Mouse (Mus musculus) CH12.LX (cell line): ENCODE measurements around the gene Asnsd1.

Experiments used
- CHD2 ChIP-seq: IDR thresholded peaks from 2 replicates; pipeline ENCODE4 v1.6.1; 2011; ENCODE audit warnings: low read length, improper control_type of control experiment
- CTCF ChIP-seq, 2 experiments: IDR thresholded peaks in 1 of 2; conservative IDR thresholded peaks in 1 of 2; 2 replicates each; pipeline ENCODE4 v1.5.1; 2011 to 2012; ENCODE audit warnings: low read depth in 2 of 2, low read length in 2 of 2, improper control_type of control experiment in 1 of 2, inconsistent platforms in 1 of 2, mild to moderate bottlenecking in 1 of 2, moderate library complexity in 1 of 2
- EP300 ChIP-seq: IDR thresholded peaks from 2 replicates; pipeline ENCODE4 v1.6.1; 2011; ENCODE audit warnings: low read length, improper control_type of control experiment
- JUN ChIP-seq: IDR thresholded peaks from 2 replicates; pipeline ENCODE4 v1.6.1; 2011; ENCODE audit warnings: low read depth, mild to moderate bottlenecking, low read length, improper control_type of control experiment, moderate library complexity; ENCODE audit not compliant: insufficient read depth
- JUND ChIP-seq: conservative IDR thresholded peaks from 2 replicates; pipeline ENCODE4 v1.6.1; 2011; ENCODE audit warnings: low read depth, low read length, improper control_type of control experiment
- MAZ ChIP-seq: IDR thresholded peaks from 2 replicates; pipeline ENCODE4 v1.6.1; 2012; ENCODE audit warnings: low read depth, mild to moderate bottlenecking, inconsistent platforms, low read length, improper control_type of control experiment, moderate library complexity
- POLR2A ChIP-seq: IDR thresholded peaks from 2 replicates; pipeline ENCODE4 v1.6.1; 2011; ENCODE audit warnings: low read depth, mild to moderate bottlenecking, improper control_type of control experiment, low read length
- TCF12 ChIP-seq: IDR thresholded peaks from 2 replicates; pipeline ENCODE4 v1.6.1; 2014; ENCODE audit warnings: low read depth, mild to moderate bottlenecking, inconsistent platforms, low read length, improper control_type of control experiment
- USF1 ChIP-seq: IDR thresholded peaks from 2 replicates; pipeline ENCODE4 v1.6.1; 2014; ENCODE audit warnings: low read depth, mild to moderate bottlenecking, inconsistent platforms, low read length, improper control_type of control experiment
- ZKSCAN1 ChIP-seq: IDR thresholded peaks from 2 replicates; pipeline ENCODE4 v1.6.1; 2012; ENCODE audit warnings: low read depth, inconsistent platforms, low read length, improper control_type of control experiment, borderline replicate concordance
- ZMIZ1 ChIP-seq: IDR thresholded peaks from 2 replicates; pipeline ENCODE4 v1.6.1; 2012; ENCODE audit warnings: low read depth, mild to moderate bottlenecking, inconsistent platforms, low read length, improper control_type of control experiment

DNA sequence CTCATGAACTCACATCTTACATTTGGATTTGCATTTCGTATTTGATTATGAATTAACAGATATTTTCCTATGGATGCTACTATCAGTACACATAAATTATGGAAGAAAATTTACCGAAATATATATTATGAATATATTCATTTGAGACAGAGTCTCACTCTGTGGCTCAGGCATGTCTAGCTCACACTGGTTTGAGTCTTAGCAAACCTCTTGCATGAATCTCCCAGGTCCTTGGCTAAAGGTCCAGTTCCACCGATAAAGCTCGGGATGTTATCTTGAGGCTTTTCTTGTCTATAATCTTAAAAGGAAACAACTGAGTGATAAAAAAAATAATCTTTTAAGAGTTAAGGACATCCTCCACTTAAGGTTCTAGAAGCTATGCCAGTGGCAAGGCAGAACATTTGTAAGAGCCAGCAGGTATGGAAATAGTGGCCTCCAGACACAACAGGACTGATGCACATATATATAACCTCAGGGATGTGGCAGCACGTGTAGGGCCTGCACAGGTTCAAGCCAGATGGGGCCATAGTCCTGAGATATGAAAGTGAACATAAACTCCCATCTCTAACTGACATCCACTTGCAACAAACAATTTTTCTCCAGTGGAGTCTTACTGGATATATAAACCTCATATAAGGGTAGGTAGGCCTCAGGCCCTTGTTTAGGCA, 27.6 kb downstream of the Asnsd1 start:
- TF ChIP-seq JUN (no peak), TCF12 (no peak), JUND (no peak), ZMIZ1 (no peak), POLR2A (no peak), CHD2 (no peak), CTCF (conservative IDR thresholded peaks at IDR 0.05 in 1 of 2, IDR thresholded peaks at IDR 0.05 in 1 of 2; ENCODE audit: low read depth in 2 of 2, low read length in 2 of 2) (no peak), ZKSCAN1 (no peak), EP300 (no peak), USF1 (no peak), MAZ (no peak)
